Mouse (Mus musculus) heart, postnatal 14 days (tissue): ENCODE data around the gene Dmrtb1. TPM values are rescaled to one million over a fixed set of nuclear protein-coding genes. Genes with fewer than 3 reads are reported as not detected.
A peak's percentile ranks its signal among the peaks of the same experiment; 100 is the strongest.

Source experiments
- DNase-seq, 2 experiments: peaks; one replicate each; pipeline ENCODE4 v3.0.0; 2021 to 2022
- intact Hi-C: fragments of 180-260 bp; cut with DNase I; formaldehyde crosslinking; loops from one replicate; pipeline ENCODE4 v1.15.1; 2025
- long read RNA-seq, 2 experiments: library from polyadenylated mRNA; stranded (forward); transcript quantifications; one replicate each; pipeline ENCODE4 v2.0.0; 2021
- total RNA-seq, 2 experiments: library from RNA; stranded (reverse); gene quantifications; 2 replicates each; pipeline ENCODE4 v1.2.3; 2021

Gene Dmrtb1
- total RNA-seq, result not detected
- long read RNA-seq, experiment 1, result 0 reads
- long read RNA-seq, experiment 2, result 0 reads

DNA sequence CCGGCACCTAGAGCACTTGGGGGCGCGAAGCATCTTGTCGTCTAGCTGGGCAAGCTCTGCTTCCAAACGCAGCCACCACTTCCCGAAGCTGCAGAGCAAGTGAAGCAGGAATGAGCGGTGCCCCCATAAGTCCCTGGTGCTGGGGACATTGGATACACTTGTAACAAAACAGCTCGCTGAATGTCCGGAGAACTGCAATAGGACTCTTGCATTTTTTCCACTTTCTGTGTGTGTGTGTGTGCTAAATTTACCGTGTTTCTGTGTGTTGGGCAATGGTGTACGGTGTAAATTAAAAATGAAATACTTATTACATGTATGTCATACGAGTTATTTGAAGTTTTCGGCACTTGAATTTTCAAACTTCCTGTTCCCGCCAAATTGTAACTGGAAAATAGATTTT, at the start of gene Dmrtb1:
Dmrtb1 (minus strand) TSS at position 101 of the 400 bp plus-strand sequence.
- no peak for DNase-seq
- intact Hi-C loops, result no loop called here

DNA sequence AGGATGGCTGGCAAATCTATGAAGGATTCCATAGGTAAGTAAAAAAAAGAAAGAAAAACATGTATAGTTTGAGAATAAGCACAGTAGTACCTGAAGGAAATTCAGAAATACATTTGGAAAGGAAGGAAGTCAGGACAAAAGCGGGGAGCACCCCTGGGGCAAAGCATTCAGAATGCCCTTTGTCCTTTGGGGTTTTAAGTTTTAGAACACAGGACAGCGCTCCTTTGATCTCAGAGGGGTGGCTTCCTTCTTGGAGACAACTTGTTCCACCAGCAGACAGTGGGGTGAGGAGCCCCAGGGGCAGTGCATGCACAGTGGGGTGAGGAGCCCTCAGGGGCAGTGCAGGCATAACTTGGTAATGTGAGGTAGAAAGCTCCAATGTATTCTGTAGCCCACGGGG, 49.6 kb upstream of the Dmrtb1 start:
- intact Hi-C loops, result no loop called here
- no peak for DNase-seq

DNA sequence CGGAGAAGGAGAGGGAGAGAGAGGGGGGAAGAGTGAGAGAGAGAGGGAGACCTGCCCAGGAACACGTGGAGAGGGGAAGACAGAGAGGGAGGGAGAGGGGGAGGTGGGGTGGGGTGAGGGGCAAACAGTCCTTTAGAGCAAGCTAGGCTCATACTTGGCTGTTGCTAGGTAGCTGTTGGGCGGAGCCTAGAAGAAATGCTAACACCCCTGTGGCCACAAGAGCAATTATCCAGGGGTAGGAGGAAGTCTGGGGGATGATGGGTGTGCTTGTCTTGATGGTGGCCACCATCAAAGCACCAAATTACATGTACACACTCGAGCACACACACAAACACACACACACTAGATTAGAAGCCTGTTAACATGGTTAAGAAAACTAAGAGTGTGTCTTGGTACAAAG, 48.6 kb upstream of the Dmrtb1 start:
- no peak for DNase-seq
- intact Hi-C loops, result no loop called here

DNA sequence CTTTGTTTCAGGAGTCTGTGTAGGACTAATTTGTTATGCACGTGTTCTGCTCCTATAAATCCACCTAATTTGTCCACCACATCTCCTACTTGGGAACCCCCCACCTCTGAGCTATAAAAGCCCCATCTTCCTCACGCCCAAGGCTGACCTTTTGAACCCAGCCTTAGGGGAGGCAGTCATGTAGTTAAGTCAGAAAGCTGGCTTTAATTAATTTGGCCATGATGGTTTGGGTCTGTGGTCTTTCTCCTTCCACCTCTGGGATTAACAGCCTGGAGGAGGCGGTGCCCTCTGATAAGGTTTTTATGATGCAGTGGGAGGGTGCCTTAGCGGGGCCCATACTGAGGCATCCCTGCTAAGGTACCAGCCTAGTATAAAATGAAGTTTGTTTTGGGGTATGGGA, 48.2 kb upstream of the Dmrtb1 start:
- intact Hi-C loops, result no loop called here
- no peak for DNase-seq

DNA sequence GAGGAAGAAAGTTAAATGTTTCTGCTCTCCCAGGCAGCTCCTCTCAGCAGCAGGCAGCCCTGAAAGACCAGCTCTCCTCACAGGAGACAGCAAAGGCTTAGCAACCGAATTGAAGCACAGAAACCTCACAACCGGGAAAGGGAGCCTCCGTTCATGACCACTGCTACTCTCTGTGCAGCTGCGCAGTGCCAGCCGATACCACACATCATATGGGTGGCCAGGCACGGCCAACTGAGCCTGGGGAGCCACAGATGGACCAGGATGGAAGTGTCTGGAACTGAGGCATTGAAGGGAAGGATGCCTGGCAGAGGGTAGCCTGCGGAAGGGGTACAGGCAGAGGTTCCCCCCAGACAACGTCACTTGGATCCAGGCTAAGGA, 47.0 kb upstream of the Dmrtb1 start:
- no peak for DNase-seq
- intact Hi-C loops, result no loop called here

DNA sequence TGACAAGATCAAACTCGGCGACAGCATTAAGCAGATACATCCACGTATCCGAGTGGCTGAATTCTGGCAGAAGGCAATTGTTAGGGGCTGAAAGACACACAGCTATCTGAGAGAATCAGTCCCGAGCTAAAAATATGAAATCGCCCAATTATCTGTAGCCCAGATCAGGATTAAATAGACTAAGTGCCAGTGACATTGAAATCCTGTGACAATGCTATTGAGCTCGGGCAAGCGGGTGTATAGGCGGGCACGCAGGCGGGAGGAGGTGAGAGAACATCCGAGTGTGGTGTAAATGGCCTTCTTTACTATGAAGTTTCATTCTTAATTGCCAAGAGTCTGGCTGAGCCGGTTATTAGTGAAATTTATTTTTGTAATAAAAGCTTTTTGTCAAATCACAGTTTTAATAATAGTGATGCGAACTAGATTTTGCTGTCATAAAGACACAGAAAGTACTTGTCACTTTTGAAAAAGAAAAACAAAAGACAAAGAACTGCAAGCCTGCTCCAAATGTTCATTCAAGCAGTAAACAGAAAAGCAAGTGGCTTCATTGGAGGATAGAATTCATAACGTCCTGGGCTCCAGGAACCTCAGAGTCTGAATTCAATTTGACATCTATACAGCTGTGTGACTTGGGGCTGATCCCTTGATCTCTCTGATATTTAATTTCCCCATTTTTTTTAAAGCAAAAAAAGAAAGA, 46.5 kb upstream of the Dmrtb1 start:
- no peak for DNase-seq
- intact Hi-C loops, result no loop called here

DNA sequence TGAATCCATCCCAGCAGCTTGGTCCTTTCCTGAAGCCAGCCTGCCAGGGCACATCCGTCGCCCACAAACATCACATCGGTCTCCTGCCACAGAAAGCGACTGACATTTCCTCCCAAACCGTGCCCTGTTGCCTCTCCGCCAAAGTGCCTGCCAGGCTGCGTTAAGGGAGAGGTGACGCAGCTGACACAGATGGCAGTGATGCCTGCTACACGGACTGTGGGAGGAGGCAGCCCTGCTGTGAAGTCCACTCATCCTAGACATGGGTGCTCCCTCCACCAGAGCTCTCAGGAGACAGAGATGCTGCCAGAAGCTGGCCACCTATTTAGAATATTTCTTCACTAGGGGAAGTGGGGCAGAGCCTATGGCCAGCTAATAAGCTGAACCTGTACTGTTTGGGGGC, 41.4 kb upstream of the Dmrtb1 start:
- intact Hi-C loops, result no loop called here
- no peak for DNase-seq

DNA sequence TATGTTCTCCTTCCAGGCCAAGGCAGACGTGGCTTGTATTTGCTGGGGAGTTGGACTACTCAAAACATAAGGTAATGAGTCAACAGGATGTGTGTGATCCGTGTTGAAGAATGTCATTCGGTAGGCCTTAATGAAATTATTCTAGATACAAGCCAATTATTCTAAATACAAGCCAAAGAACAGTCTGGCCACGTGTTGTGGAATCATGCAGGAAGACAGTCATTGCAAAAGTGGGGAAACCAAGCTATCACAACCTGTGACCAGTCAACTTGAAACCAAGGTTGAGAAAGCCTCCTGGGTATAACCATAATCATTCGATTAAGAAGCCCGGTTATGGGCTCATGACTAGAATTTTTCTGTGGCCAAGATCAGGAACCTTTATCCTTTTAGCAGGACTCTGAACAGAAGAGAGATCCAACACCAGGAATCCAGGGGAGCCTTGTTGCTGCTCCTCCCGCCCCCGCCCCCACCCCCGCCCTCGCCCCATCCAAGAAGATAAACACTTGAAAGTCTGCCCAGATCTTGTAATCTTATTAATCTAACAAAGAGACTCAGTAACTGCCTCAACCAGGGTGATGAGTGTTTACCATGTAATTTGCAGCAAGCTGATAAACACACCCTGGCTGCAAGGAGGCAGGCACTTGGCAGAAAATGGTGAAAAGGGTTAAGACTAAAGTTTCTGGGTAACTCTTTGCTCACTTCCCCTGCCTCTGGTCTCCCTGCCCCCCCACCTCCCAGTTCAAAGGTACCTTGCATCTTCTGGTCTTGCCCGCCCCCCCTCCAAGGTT, 36.2 kb upstream of the Dmrtb1 start:
- no peak for DNase-seq
- intact Hi-C loops, result no loop called here

DNA sequence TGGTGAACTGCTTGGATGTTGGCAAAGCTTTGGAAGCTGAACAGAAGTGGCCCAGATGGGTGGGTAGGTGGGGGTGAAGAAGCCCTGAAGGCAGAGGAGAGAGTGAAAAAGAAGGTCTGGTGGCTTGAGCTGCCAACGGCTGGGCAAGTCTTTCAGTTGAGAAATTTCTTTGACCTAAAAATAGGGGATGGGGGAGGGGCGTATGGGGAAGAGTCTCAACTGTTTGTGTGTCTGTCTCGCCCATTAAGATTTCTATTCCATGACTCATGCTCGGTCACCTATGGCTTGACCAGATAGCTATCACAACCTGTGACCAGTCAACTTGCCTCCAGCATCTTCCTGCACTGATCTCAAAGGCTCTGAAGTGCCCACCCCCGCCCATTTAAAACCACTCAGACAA, 35.1 kb upstream of the Dmrtb1 start:
- intact Hi-C loops, result no loop called here
- no peak for DNase-seq

DNA sequence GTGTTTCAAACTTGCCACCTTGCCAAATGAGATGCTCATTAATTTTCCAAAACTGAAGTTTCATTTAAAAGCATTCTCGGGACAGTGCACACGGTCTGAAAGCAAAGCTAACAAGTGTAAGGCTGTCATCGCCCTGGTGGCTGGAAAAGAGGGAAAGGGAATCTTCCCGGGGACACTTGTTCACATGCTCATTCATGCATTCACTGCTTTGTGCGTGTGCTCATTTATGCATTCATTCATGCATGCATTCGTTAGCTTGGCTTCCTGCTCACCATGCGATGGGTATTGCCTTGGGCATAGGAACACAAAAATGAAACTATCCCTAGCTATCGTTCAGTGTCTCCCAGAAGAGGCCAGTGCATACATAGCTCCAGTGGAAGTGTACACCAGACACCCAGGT, 34.7 kb upstream of the Dmrtb1 start:
- intact Hi-C loops, result no loop called here
- DNase-seq, result no peak

DNA sequence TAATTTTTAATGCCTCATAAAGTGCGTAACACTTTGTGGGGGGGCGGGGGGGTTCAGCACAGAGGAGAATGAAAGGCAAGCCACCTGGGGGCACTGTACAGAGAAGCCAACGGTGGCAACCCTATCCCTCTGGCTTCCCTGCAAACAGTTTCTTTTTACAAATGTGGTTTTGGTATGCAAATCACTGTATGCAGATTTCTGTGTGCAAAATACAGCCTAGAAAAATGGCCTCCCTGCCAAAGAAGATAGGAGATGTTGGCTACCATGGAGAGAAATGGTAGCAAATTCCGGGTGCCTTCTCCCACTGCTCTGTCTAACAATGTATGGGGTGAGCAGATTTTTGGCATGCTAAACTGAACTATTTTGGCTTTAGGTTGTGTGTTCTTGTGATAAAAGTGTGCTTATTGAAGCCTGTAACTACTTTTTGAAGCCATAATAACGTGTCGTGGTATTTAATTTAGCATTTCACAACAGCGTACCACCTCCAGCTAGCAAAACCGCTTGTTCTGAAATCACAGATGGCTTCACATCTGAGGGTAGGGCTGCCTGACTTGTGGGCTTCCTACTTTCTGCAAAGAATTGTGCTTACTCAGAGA, 33.8 kb upstream of the Dmrtb1 start:
- intact Hi-C loops, result no loop called here

DNA sequence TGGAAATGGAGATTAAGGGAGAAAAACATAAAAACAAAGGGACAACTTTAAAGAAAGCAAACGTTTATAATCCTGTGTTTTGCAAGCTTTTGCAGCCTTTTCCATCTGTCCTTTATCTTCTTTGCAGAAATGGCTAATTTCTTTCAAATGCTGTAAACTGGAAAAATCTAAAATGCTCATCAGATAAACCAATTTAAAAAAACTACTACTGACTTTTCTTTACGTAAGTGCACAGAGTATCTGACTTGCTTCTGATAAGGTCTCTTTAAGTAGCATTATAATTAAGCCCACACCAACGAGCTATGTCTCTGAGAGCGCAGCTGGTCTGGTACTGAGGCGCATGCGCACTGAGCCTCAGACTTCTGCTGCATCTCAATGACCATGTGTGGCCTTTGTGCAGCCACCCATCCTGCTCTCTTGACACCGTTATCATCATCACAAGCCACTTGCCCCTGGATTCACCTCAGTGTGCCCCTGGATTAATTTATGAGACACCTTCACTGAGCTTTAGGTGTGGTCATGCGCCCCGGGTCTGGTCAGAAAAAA, 32.8 kb upstream of the Dmrtb1 start:
- DNase-seq, result no peak
- intact Hi-C loops, result no loop called here

More for the DNA sequence above, 33.8 kb upstream of the Dmrtb1 start:
- no peak for DNase-seq

DNA sequence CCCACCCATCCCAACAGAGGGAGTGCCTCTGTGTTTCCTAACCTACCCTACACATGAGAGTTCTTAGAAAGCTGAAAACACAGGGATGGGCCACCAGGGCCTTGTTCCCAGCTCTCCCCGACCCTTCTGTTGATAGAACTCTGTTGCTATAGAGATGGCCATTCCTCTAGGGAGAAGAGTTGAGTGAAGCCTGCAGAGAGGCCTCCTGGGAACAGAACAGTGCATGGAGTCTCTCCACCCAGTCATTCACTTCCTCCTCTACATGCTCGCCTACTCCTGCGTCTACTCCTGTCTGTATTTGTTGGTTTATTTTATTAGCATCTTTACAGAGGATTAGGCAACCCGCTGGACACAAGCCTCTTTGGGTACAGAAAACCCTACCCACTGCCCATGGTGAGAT, 22.9 kb upstream of the Dmrtb1 start:
- no peak for DNase-seq
- intact Hi-C loops, result no loop called here

DNA sequence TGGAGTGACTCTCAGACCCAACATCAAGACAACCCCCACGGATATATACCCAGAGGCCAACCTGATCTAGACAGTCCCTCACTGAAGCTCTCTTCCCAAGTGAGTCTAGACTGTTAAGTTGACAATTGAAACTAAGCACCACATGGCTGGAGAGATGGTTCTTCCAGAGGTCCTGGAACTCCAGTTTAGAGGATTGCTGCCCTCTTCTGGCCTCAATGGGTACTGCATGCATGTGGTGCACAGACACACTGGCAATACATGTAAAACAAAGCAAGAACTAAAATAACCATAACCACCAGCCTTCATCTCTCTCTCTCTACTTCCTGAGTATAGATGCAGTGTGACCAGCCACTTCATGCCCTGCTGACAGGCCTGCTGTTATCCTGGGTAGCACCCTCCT, 20.2 kb upstream of the Dmrtb1 start:
- intact Hi-C loops, result no loop called here
- no peak for DNase-seq

DNA sequence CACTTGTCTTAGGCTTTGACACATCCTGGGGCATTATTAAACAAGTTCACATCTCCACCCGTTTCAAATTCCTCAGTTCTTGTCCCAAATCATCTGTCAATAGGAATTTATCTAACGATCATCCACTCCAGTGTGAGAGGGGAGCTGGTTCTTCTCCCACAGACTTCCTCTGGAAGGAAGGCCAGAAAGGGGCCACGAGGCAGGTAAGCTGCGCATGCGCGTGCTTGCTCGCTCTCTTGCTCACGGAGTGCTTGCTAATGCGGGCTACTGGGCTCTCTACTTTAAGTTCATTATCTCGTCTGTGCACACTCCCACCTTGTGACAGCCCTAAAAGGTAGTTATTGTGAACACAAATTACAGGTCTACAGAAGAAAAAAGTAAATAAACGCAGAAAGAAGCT, 17.6 kb upstream of the Dmrtb1 start:
- DNase-seq, result no peak
- intact Hi-C loops, result no loop called here

DNA sequence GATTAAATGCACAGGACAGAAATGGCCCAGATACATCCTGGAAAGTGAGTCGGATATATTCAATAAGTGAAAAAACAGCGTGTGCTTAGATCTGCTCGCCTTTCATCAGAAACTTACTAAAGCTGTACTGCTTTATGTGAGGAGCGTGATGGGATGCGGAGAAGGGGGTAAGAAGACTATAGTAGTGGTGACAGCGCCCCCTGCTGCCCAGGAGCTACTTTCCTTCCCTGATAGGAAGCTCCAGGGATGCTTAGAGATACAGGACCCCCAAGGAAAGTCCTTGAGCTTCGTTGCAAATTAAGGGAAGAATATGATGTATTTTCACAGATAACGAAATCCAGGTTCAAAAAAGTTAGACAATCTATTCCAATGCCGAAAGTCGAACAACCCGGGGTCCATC, 17.1 kb upstream of the Dmrtb1 start:
- intact Hi-C loops, result no loop called here
- DNase-seq, result peak; percentile 14 to 32

DNA sequence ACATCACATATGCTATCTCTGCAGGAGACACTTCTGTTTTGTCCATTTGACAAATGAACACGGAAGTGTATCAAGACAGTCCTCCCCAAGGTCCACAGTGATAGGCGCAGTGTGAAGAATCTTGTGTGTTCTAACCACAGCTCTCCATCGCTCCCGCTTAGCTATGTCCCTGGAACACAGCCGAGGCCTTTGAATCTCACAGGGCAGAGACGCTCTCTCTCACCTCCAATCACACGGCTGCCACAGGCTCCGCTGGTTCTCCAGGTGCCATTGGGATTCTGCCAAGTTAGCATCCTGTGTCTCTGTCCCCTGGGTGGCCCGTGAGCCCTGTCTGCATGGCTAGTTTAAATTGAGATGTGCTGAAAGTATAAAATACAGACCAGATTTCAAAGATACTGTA, 15.2 kb upstream of the Dmrtb1 start:
- intact Hi-C loops, result no loop called here
- no peak for DNase-seq

DNA sequence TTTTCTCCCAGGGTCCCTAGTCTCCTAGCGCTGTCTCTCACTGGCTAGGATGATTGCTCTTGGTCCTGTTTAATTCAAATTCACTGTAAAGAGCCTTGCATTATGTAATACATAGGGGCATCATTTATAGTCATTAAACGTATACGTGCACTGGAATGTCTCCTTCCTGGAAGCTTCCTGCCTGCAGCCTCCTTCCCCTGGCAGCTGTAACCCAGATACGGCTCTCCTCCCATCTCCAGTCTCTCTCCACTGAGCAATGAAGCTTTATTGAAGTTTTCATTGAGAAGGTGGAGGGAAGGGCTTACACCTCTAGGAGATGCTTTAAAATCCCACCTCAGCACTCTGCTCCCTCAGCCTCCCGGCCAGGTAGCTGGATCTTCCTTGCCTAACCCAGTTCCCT, 9.8 kb upstream of the Dmrtb1 start:
- DNase-seq, result no peak
- intact Hi-C loops, result no loop called here

DNA sequence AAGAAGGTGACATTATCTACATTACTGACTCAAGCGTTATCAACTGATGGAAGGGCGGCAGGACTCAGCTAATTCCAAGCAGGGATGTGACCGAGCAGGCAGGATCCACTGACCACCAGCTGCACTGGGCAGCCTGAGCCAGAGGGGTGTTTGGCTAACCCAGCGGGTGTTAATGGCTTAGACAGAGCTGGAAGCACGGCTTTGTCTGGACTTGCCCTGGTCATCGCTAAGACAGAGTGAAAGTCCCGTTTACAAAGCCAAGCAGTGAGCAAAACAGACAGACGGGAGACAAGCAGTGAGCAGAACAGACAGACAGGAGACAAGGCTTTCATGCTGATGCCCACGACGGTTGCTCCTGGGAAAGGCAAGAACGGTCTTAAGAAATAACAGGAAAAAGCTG, 4.2 kb upstream of the Dmrtb1 start:
- DNase-seq, result no peak
- intact Hi-C loops, result no loop called here

DNA sequence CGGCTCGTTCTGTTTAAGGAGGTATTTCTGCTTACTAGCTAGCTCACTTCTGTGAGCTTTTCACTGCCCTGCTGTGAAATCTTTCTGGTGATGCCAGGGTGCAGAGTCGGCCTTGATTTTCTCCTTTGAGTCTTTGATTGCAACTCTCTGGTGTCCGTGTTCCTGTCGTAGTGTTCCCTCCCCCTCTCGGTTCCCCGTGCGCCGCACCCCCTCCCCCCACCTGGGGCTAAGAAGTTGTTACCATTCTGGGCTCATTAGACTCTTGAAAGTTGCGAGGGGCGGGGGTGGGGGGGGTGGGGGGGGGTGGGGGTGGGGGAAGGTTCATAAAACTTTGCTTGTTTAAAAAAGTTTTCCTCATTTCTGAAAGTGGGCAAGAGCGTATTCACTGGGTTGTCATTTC, 3.1 kb upstream of the Dmrtb1 start:
- no peak for DNase-seq
- intact Hi-C loops, result no loop called here

DNA sequence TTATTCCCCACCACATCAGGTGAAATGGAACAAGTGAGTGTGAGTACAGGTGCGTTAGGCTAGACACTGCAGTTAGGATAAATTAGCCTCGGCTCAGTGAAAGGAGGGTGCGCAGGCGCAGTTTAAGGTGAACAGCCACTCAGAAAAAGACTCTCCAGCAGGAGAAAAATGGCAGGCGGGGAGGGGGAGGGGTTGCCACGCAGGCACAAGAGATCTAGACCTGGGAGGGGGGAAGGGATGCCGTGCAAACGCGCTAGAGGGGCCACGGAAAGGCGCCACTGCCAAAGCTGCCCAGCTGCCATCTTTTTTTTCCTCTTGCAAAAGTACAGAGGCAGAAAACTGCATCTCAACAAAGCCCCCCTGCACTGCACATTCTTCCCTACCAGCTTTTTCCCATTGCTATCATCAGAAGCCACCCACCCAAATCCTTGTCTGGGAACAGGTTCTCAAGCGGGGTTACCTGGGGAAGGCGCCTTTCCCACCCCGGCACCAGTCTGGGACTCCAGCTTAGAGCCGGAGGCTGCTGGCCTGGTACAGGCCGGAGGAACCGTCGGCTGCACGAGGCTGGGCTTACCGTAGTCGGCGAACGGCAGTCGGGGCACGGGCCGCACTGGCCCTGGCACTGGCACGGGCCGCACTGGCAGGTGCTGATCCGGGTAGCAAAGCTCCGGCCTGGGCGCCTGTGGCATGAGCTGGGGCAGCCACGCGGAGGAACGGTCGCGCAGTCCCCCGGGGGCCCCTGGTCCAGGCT, 849 bp downstream of the Dmrtb1 start:
- DNase-seq, result no peak
- intact Hi-C loops, result no loop called here
